In genomic region chr2:92743152-92743551, GRCm38 (mm10) we compare ENCODE assay signal across 14 mouse cellular contexts.
DNase-seq lines count a peak whose midpoint lies in the region; ATAC-seq and TF ChIP-seq lines count a peak whose summit lies in the region.
"Had no signal": no experiment of that assay in that cellular context is flagged by ENCODE, and none has a peak within 500 bp of the region (broad histone marks: within the 10 kb centered on the region; RNA-seq: fewer than 3 reads in every experiment).

No protein-coding gene starts in this region.

- 40% methylated on average over 5 of the region's 5 CpGs for WGBS in forebrain, embryonic 11.5 days
- WGBS in forebrain, embryonic 13.5 days: 49% methylated on average over 5 of the region's 5 CpGs
- 43% methylated on average over 5 of the region's 5 CpGs for WGBS in hindbrain, embryonic 12.5 days
- WGBS in hindbrain, embryonic 11.5 days: 51% methylated on average over 5 of the region's 5 CpGs
- WGBS in midbrain, postnatal 0 days: 42% methylated on average over 5 of the region's 5 CpGs

- peak; percentile 44 for DNase-seq in forebrain, embryonic 11.5 days (ENCODE audit: low spot score)
- DNase-seq in hindbrain, embryonic 11.5 days (ENCODE audit: low spot score): no peak
- peak; percentile 41 for DNase-seq in lung, postnatal 10 days
- no peak for DNase-seq in lung, postnatal 36 days
- no peak for DNase-seq in midbrain, postnatal 0 days (ENCODE audit: low spot score)
- DNase-seq: adrenal gland, postnatal 10 days; cerebellum, postnatal 36 days; gastrocnemius, postnatal 14 days had no signal

- H3K4me1 ChIP-seq in forebrain, embryonic 11.5 days (replicated peaks; ENCODE audit: control insufficient read depth, insufficient read depth, low read length): peaks cover 6% of the 10 kb centered on the region; the same call in 1 of the 2 replicates
- peaks cover 12% of the 10 kb centered on the region for H3K4me1 ChIP-seq in forebrain, embryonic 13.5 days
- H3K4me1 ChIP-seq in hindbrain, embryonic 12.5 days: peaks cover 3% of the 10 kb centered on the region
- H3K4me1 ChIP-seq in hindbrain, embryonic 11.5 days (replicated peaks; ENCODE audit: control insufficient read depth, insufficient read depth, low read length): no peaks in the 10 kb centered on the region; the same call in 1 of the 2 replicates
- no peaks in the 10 kb centered on the region for H3K4me1 ChIP-seq in midbrain, postnatal 0 days (ENCODE audit: insufficient read depth, low read length)

- no peak overlapping the region for H3K27ac ChIP-seq in forebrain, embryonic 11.5 days (ENCODE audit: low read depth, low read length)
- H3K27ac ChIP-seq in forebrain, embryonic 13.5 days: no peak overlapping the region
- H3K27ac ChIP-seq in hindbrain, embryonic 12.5 days: no peak overlapping the region
- no peak overlapping the region for H3K27ac ChIP-seq in hindbrain, embryonic 11.5 days (ENCODE audit: low read depth, low read length)
- no peak overlapping the region for H3K27ac ChIP-seq in midbrain, postnatal 0 days (ENCODE audit: low read depth, low read length)
- H3K27ac ChIP-seq: embryonic facial prominence, embryonic 13.5 days had no signal

- H3K36me3 ChIP-seq in forebrain, embryonic 11.5 days (ENCODE audit: control insufficient read depth, insufficient read depth, low read length): no peaks in the 10 kb centered on the region
- H3K36me3 ChIP-seq in forebrain, embryonic 13.5 days (ENCODE audit: poor library complexity, severe bottlenecking): no peaks in the 10 kb centered on the region
- no peaks in the 10 kb centered on the region for H3K36me3 ChIP-seq in hindbrain, embryonic 12.5 days
- no peaks in the 10 kb centered on the region; the same call in 1 of the 2 replicates for H3K36me3 ChIP-seq in hindbrain, embryonic 11.5 days (ENCODE audit: control insufficient read depth, insufficient read depth, low read length)
- no peaks in the 10 kb centered on the region for H3K36me3 ChIP-seq in midbrain, postnatal 0 days (ENCODE audit: insufficient read depth, low read length)
- H3K36me3 ChIP-seq: embryonic facial prominence, embryonic 13.5 days; limb, embryonic 10.5 days had no signal

- ATAC-seq in forebrain, embryonic 11.5 days (replicated peaks; ENCODE audit: low FRiP score): no peak; the same call in 1 of the 2 replicates
- ATAC-seq in forebrain, embryonic 13.5 days: no peak
- ATAC-seq in hindbrain, embryonic 12.5 days (ENCODE audit: low FRiP score): 0 out of 2 replicates have a peak, but pooled peaks have one; percentile 4
- ATAC-seq in hindbrain, embryonic 11.5 days (ENCODE audit: low FRiP score): no peak
- no peak for ATAC-seq in midbrain, postnatal 0 days (ENCODE audit: low FRiP score)
- ATAC-seq in megakaryocyte progenitor cell, adult 5-6 weeks (replicated peaks; ENCODE audit: poor library complexity): no peak
- ATAC-seq: forebrain, embryonic 14.5 days had no signal

- no peak overlapping the region for H3K4me3 ChIP-seq in forebrain, embryonic 11.5 days (ENCODE audit: low read depth, low read length)
- no peak overlapping the region for H3K4me3 ChIP-seq in forebrain, embryonic 13.5 days
- H3K4me3 ChIP-seq in hindbrain, embryonic 12.5 days: no peak overlapping the region
- H3K4me3 ChIP-seq in hindbrain, embryonic 11.5 days (ENCODE audit: low read depth, low read length): no peak overlapping the region
- H3K4me3 ChIP-seq in midbrain, postnatal 0 days (ENCODE audit: low read depth, low read length): no peak overlapping the region
- H3K4me3 ChIP-seq: embryonic facial prominence, embryonic 13.5 days; limb, embryonic 10.5 days had no signal

- H3K9me3 ChIP-seq in forebrain, embryonic 11.5 days (ENCODE audit: control insufficient read depth, low read length): no peaks in the 10 kb centered on the region
- no peaks in the 10 kb centered on the region for H3K9me3 ChIP-seq in forebrain, embryonic 13.5 days (replicated peaks)
- no peaks in the 10 kb centered on the region; the same call in 1 of the 2 replicates for H3K9me3 ChIP-seq in hindbrain, embryonic 12.5 days (replicated peaks)
- no peaks in the 10 kb centered on the region for H3K9me3 ChIP-seq in hindbrain, embryonic 11.5 days (ENCODE audit: control insufficient read depth, low read length)
- no peaks in the 10 kb centered on the region for H3K9me3 ChIP-seq in midbrain, postnatal 0 days (ENCODE audit: low read length)
- H3K9me3 ChIP-seq: embryonic facial prominence, embryonic 13.5 days; limb, embryonic 10.5 days had no signal

- peak; percentile 28 for TF ChIP-seq CTCF in midbrain, postnatal 0 days (IDR thresholded peaks at IDR 0.05)

- H3K27me3 ChIP-seq in forebrain, embryonic 11.5 days (ENCODE audit: control insufficient read depth, insufficient read depth, low read length): no peaks in the 10 kb centered on the region
- no peaks in the 10 kb centered on the region for H3K27me3 ChIP-seq in forebrain, embryonic 13.5 days
- no peaks in the 10 kb centered on the region; the same call in 1 of the 2 replicates for H3K27me3 ChIP-seq in hindbrain, embryonic 12.5 days
- no peaks in the 10 kb centered on the region for H3K27me3 ChIP-seq in hindbrain, embryonic 11.5 days (ENCODE audit: control insufficient read depth, insufficient read depth, low read length)
- no peaks in the 10 kb centered on the region for H3K27me3 ChIP-seq in midbrain, postnatal 0 days (ENCODE audit: insufficient read depth, low read length)
- H3K27me3 ChIP-seq: embryonic facial prominence, embryonic 13.5 days had no signal

- no peak overlapping the region for H3K4me2 ChIP-seq in forebrain, embryonic 11.5 days (ENCODE audit: low read depth, low read length, severe bottlenecking)
- no peak overlapping the region for H3K4me2 ChIP-seq in forebrain, embryonic 13.5 days
- no peak overlapping the region for H3K4me2 ChIP-seq in hindbrain, embryonic 12.5 days (replicated peaks)
- H3K4me2 ChIP-seq in hindbrain, embryonic 11.5 days (replicated peaks; ENCODE audit: low read depth, low read length): no peak overlapping the region
- H3K4me2 ChIP-seq in midbrain, postnatal 0 days (ENCODE audit: low read depth, low read length, poor library complexity, severe bottlenecking): no peak overlapping the region
- H3K4me2 ChIP-seq: embryonic facial prominence, embryonic 13.5 days had no signal

- H3K9ac ChIP-seq in forebrain, embryonic 11.5 days (ENCODE audit: low read length): no peak overlapping the region
- H3K9ac ChIP-seq in forebrain, embryonic 13.5 days: no peak overlapping the region
- no peak overlapping the region for H3K9ac ChIP-seq in hindbrain, embryonic 12.5 days
- H3K9ac ChIP-seq in hindbrain, embryonic 11.5 days (ENCODE audit: low read depth, low read length): no peak overlapping the region
- no peak overlapping the region for H3K9ac ChIP-seq in midbrain, postnatal 0 days (replicated peaks; ENCODE audit: low read length, poor library complexity, severe bottlenecking)
- H3K9ac ChIP-seq: embryonic facial prominence, embryonic 13.5 days had no signal

Comparison
In these comparisons a context has a peak if more than half of its experiments do, and no peak if none do; other contexts are left out.
1. DNase-seq: peak in forebrain, embryonic 11.5 days (single experiment) and lung, postnatal 10 days (single experiment); none in hindbrain, embryonic 11.5 days (single experiment), lung, postnatal 36 days (single experiment) and midbrain, postnatal 0 days (single experiment).